Mouse (Mus musculus) thymus, adult 2 months (tissue): ENCODE results near the gene Kdm4a.

ENCODE experiments used
- CTCF ChIP-seq: fragments of 200-500 bp; IDR thresholded peaks from 2 replicates; pipeline ENCODE4 v1.5.1; 2012; ENCODE audit warnings: mild to moderate bottlenecking, control low read depth, low read length, moderate library complexity, borderline replicate concordance; ENCODE audit not compliant: control insufficient read depth, poor library complexity, insufficient read depth; ENCODE audit errors: extremely low read depth
- POLR2A ChIP-seq: fragments of 200-500 bp; IDR thresholded peaks from 2 replicates; pipeline ENCODE4 v1.6.1; 2012; ENCODE audit warnings: mild to moderate bottlenecking, low read length, control low read depth, moderate library complexity; ENCODE audit not compliant: control insufficient read depth, poor library complexity, insufficient read depth; ENCODE audit errors: extremely low read depth

- no peak for TF ChIP-seq CTCF
- TF ChIP-seq POLR2A, result no peak
These were observed 41.4 kb upstream of the Kdm4a start for GRCm38 (mm10) chr4:118221261-118221660.
